Mouse (Mus musculus): ENCODE results near the gene Pcgf3. TPM values are rescaled to one million over a fixed set of nuclear protein-coding genes. Genes with fewer than 3 reads are reported as not detected.

Gene Pcgf3
- polyA plus RNA-seq, 1 experiment from 2014 or later = 16.2 TPM

DNA sequence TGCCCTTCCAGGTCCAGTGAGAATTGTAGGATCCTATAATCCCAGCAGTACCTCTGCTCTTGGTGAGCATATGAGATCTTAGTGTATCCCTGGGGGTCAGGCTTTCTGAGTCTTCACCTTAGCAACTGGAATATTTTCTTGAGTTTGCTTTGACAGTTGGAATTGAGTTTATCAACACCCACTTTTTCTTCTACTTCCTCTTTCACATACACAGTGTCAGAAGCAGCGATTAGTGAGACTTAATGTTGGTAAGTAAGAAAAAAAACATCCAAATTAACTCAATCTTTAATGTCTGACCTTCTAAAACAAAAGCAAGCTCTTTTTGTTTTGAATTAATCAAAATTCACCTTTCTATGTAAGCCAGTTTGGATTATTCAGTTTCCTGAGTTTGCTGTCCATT, 40.5 kb downstream of the Pcgf3 start:
- H3K9ac ChIP-seq (ENCODE audit: low read length) = no peak overlapping the region
- ATAC-seq (ENCODE audit: insufficient read depth, low FRiP score) = no peak

DNA sequence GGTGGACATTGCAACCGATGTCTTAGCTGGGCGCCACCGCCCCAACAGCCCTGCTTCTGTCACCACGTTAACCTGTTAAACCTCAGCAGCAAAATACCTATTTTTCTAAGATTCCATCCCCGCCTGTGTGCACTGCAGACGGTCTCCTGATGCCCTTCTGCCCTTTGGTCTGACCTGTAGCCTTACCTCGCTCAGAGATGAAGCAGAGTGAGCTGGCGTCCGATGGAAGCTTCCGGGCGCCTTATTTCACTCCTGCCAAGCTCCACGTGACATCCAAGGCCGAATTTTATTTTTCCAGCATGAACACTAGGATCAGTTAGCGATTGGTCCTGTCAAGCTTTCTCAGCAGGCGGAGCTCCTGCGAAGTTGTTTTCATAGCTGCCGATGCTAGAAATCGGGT, 41.3 kb downstream of the Pcgf3 start:
- ATAC-seq (ENCODE audit: insufficient read depth, low FRiP score) = no peak
- WGBS = 87% methylated on average over 18 of the region's 18 CpGs
- Histone ChIP-seq H3K4me1 (ENCODE audit: control insufficient read depth, insufficient read depth, low read length) (no peaks in the 10 kb centered on the region), H3K4me3 (replicated peaks; ENCODE audit: low read length) (no peak overlapping the region), H3K27ac (ENCODE audit: low read length) (no peak overlapping the region), H3K27me3 (ENCODE audit: control insufficient read depth, insufficient read depth, low read length) (no peaks in the 10 kb centered on the region), H3K9ac (ENCODE audit: low read length) (no peak overlapping the region), H3K9me3 (replicated peaks; ENCODE audit: control insufficient read depth, low read length) (no peaks in the 10 kb centered on the region), H3K36me3 (ENCODE audit: control insufficient read depth, insufficient read depth, low read length) (peaks cover 38% of the 10 kb centered on the region), H3K4me2 (ENCODE audit: low read depth, low read length) (no peak overlapping the region)

More for the DNA sequence above, 40.5 kb downstream of the Pcgf3 start:
- no peaks in the 10 kb centered on the region for H3K27me3 ChIP-seq (ENCODE audit: control insufficient read depth, insufficient read depth, low read length)
- peaks cover 38% of the 10 kb centered on the region for H3K36me3 ChIP-seq (ENCODE audit: control insufficient read depth, insufficient read depth, low read length)
- H3K4me1 ChIP-seq (ENCODE audit: control insufficient read depth, insufficient read depth, low read length) = no peaks in the 10 kb centered on the region
- no peaks in the 10 kb centered on the region for H3K9me3 ChIP-seq (replicated peaks; ENCODE audit: control insufficient read depth, low read length)
- no peak overlapping the region for H3K4me3 ChIP-seq (replicated peaks; ENCODE audit: low read length)
- no peak overlapping the region for H3K4me2 ChIP-seq (ENCODE audit: low read depth, low read length)
- no peak overlapping the region for H3K27ac ChIP-seq (ENCODE audit: low read length)
- 88% methylated on average over 1 of the region's 1 CpGs for WGBS

- Histone ChIP-seq H3K27ac (ENCODE audit: low read length) (no peak overlapping the region), H3K27me3 (ENCODE audit: control insufficient read depth, insufficient read depth, low read length) (no peaks in the 10 kb centered on the region), H3K4me3 (replicated peaks; ENCODE audit: low read length) (no peak overlapping the region), H3K4me2 (ENCODE audit: low read depth, low read length) (no peak overlapping the region), H3K9ac (ENCODE audit: low read length) (no peak overlapping the region), H3K9me3 (replicated peaks; ENCODE audit: control insufficient read depth, low read length) (no peaks in the 10 kb centered on the region), H3K36me3 (ENCODE audit: control insufficient read depth, insufficient read depth, low read length) (no peaks in the 10 kb centered on the region), H3K4me1 (ENCODE audit: control insufficient read depth, insufficient read depth, low read length) (no peaks in the 10 kb centered on the region)
- WGBS = 65% methylated on average over 6 of the region's 6 CpGs
- no peak; the same call in 1 of the 2 replicates for ATAC-seq (ENCODE audit: insufficient read depth, low FRiP score)
Observed at GRCm38 (mm10) chr5:108515581-108516361, 54.7 kb downstream of the Pcgf3 start.

DNA sequence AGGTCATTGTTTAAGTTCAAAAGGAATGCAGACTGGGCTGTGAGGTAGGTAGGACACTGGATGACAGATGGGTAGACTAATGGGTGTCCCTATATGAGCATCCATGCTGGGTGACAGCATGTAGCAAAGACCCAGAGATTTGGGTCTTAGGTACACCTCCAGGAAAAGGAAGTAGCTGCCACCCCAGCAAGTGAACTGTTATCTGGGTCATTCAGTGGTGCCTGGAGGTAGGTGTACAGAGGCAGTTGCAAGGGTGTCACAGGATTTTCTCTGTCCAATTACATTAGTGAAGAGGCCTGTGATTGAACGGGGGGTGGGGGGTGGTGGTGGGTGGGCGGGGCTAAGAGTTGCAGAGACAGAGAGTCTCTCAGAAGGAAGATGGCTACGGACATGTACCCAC, 55.6 kb downstream of the Pcgf3 start:
- Histone ChIP-seq H3K9ac (ENCODE audit: low read length) (no peak overlapping the region), H3K4me1 (ENCODE audit: control insufficient read depth, insufficient read depth, low read length) (no peaks in the 10 kb centered on the region), H3K27me3 (ENCODE audit: control insufficient read depth, insufficient read depth, low read length) (no peaks in the 10 kb centered on the region), H3K4me2 (ENCODE audit: low read depth, low read length) (no peak overlapping the region), H3K27ac (ENCODE audit: low read length) (no peak overlapping the region), H3K9me3 (replicated peaks; ENCODE audit: control insufficient read depth, low read length) (no peaks in the 10 kb centered on the region), H3K36me3 (ENCODE audit: control insufficient read depth, insufficient read depth, low read length) (no peaks in the 10 kb centered on the region), H3K4me3 (replicated peaks; ENCODE audit: low read length) (no peak overlapping the region)
- no peak for ATAC-seq (ENCODE audit: insufficient read depth, low FRiP score)
- WGBS = 77% methylated on average over 3 of the region's 3 CpGs

GRCm38 (mm10) chr5:108518106-108518885, 57.3 kb downstream of the Pcgf3 start:
- Histone ChIP-seq H3K27ac (ENCODE audit: low read length) (no peak overlapping the region), H3K9ac (ENCODE audit: low read length) (no peak overlapping the region), H3K9me3 (replicated peaks; ENCODE audit: control insufficient read depth, low read length) (no peaks in the 10 kb centered on the region), H3K27me3 (ENCODE audit: control insufficient read depth, insufficient read depth, low read length) (no peaks in the 10 kb centered on the region), H3K4me2 (ENCODE audit: low read depth, low read length) (no peak overlapping the region), H3K36me3 (ENCODE audit: control insufficient read depth, insufficient read depth, low read length) (no peaks in the 10 kb centered on the region), H3K4me3 (replicated peaks; ENCODE audit: low read length) (no peak overlapping the region), H3K4me1 (ENCODE audit: control insufficient read depth, insufficient read depth, low read length) (no peaks in the 10 kb centered on the region)
- ATAC-seq (ENCODE audit: insufficient read depth, low FRiP score) = no peak
- 74% methylated on average over 9 of the region's 9 CpGs for WGBS

- no peaks in the 10 kb centered on the region for H3K27me3 ChIP-seq (ENCODE audit: control insufficient read depth, insufficient read depth, low read length)
- WGBS = 70% methylated on average over 5 of the region's 5 CpGs
- ATAC-seq (ENCODE audit: insufficient read depth, low FRiP score) = no peak
- no peaks in the 10 kb centered on the region for H3K36me3 ChIP-seq (ENCODE audit: control insufficient read depth, insufficient read depth, low read length)
- H3K27ac ChIP-seq (ENCODE audit: low read length) = no peak overlapping the region
- no peaks in the 10 kb centered on the region for H3K4me1 ChIP-seq (ENCODE audit: control insufficient read depth, insufficient read depth, low read length)
- no peaks in the 10 kb centered on the region for H3K9me3 ChIP-seq (replicated peaks; ENCODE audit: control insufficient read depth, low read length)
- no peak overlapping the region for H3K4me3 ChIP-seq (replicated peaks; ENCODE audit: low read length)
- H3K4me2 ChIP-seq (ENCODE audit: low read depth, low read length) = no peak overlapping the region
- H3K9ac ChIP-seq (ENCODE audit: low read length) = no peak overlapping the region
Observed at GRCm38 (mm10) chr5:108518951-108519350, 57.9 kb downstream of the Pcgf3 start.

DNA sequence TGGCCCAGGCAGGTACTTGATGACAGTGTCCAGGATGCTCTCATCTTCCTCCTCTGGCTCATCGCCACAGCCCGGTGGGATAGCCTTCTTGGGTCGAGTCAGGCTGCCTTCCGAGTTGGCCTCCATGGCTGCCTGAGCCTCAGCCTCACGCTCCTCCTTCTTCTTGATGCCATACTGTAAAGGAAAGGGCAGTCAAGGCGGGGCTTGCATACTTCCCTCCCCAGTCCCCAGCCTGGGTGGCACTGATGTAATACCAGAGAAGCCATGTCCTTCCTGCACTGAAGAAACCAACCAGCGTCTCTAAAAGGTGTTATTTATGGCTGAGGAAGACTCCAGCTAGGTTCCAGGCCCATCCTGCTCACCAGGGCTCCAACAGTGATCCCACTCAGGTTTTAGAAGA, 59.1 kb downstream of the Pcgf3 start:
- Histone ChIP-seq H3K27me3 (ENCODE audit: control insufficient read depth, insufficient read depth, low read length) (no peaks in the 10 kb centered on the region), H3K27ac (ENCODE audit: low read length) (no peak overlapping the region), H3K4me2 (ENCODE audit: low read depth, low read length) (no peak overlapping the region), H3K4me3 (replicated peaks; ENCODE audit: low read length) (no peak overlapping the region), H3K4me1 (ENCODE audit: control insufficient read depth, insufficient read depth, low read length) (no peaks in the 10 kb centered on the region), H3K9ac (ENCODE audit: low read length) (no peak overlapping the region), H3K36me3 (ENCODE audit: control insufficient read depth, insufficient read depth, low read length) (no peaks in the 10 kb centered on the region), H3K9me3 (replicated peaks; ENCODE audit: control insufficient read depth, low read length) (no peaks in the 10 kb centered on the region)
- WGBS = 73% methylated on average over 7 of the region's 7 CpGs
- ATAC-seq (ENCODE audit: insufficient read depth, low FRiP score) = peak; percentile 4; the same call in 1 of the 2 replicates

DNA sequence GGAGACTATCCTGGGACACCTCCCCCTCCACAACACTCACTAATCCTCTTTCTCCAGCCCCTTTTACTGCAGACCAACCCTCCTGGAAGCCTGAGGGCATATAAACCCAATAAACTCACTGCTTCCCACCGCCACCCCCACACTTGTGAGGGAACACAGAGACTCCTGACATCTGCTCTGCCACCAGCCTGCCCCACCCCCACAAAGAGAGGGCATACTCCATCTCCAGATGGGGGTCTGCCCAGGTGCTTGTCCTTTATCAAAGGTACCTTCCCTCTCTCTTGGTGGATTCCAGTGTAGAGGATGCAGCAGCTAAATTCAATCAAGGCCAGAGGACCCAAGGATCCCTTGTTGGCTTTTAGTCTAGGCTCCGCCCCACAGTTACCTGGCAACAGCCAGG, 60.0 kb downstream of the Pcgf3 start:
- Histone ChIP-seq H3K4me3 (replicated peaks; ENCODE audit: low read length) (no peak overlapping the region), H3K9ac (ENCODE audit: low read length) (no peak overlapping the region), H3K36me3 (ENCODE audit: control insufficient read depth, insufficient read depth, low read length) (no peaks in the 10 kb centered on the region), H3K4me2 (ENCODE audit: low read depth, low read length) (no peak overlapping the region), H3K9me3 (replicated peaks; ENCODE audit: control insufficient read depth, low read length) (no peaks in the 10 kb centered on the region), H3K27me3 (ENCODE audit: control insufficient read depth, insufficient read depth, low read length) (no peaks in the 10 kb centered on the region), H3K27ac (ENCODE audit: low read length) (no peak overlapping the region), H3K4me1 (ENCODE audit: control insufficient read depth, insufficient read depth, low read length) (no peaks in the 10 kb centered on the region)
- ATAC-seq (ENCODE audit: insufficient read depth, low FRiP score) = no peak
- 61% methylated on average over 2 of the region's 2 CpGs for WGBS

- WGBS = 74% methylated on average over 3 of the region's 3 CpGs
- H3K9me3 ChIP-seq (replicated peaks; ENCODE audit: control insufficient read depth, low read length) = no peaks in the 10 kb centered on the region
- no peak for ATAC-seq (ENCODE audit: insufficient read depth, low FRiP score)
- H3K27me3 ChIP-seq (ENCODE audit: control insufficient read depth, insufficient read depth, low read length) = no peaks in the 10 kb centered on the region
- no peak overlapping the region for H3K27ac ChIP-seq (ENCODE audit: low read length)
- H3K36me3 ChIP-seq (ENCODE audit: control insufficient read depth, insufficient read depth, low read length) = no peaks in the 10 kb centered on the region
- no peak overlapping the region; the same call in 1 of the 2 replicates for H3K9ac ChIP-seq (ENCODE audit: low read length)
- H3K4me2 ChIP-seq (ENCODE audit: low read depth, low read length) = no peak overlapping the region
- H3K4me1 ChIP-seq (ENCODE audit: control insufficient read depth, insufficient read depth, low read length) = no peaks in the 10 kb centered on the region
- H3K4me3 ChIP-seq (replicated peaks; ENCODE audit: low read length) = no peak overlapping the region
Observed at GRCm38 (mm10) chr5:108521896-108522295, 60.9 kb downstream of the Pcgf3 start.

All from stomach, embryonic 16.5 days (tissue).